Mouse (Mus musculus) lung, postnatal 25 days (tissue): ENCODE results near the gene Smyd1.

Source experiments
- DNase-seq: peaks from one replicate; pipeline ENCODE4 v3.0.0; 2022; ENCODE audit warnings: low spot score

Gene Smyd1

GRCm38 (mm10) chr6:71204166-71204565 lies 117.9 kb downstream of the Smyd1 start:
- no peak for DNase-seq

GRCm38 (mm10) chr6:71203674-71204073 lies 118.4 kb downstream of the Smyd1 start:
- DNase-seq = no peak

- DNase-seq = no peak
Observed at GRCm38 (mm10) chr6:71201925-71202324, 120.1 kb downstream of the Smyd1 start.

GRCm38 (mm10) chr6:71199612-71200011 lies 122.4 kb downstream of the Smyd1 start, which contains the start of gene Fabp1:
Gene Fabp1 (plus strand): TSS chr6:71199827.
- DNase-seq = no peak

GRCm38 (mm10) chr6:71197636-71198535 lies 124.1 kb downstream of the Smyd1 start:
- DNase-seq = peak; percentile 23

GRCm38 (mm10) chr6:71196107-71196506 lies 125.9 kb downstream of the Smyd1 start:
- no peak for DNase-seq

GRCm38 (mm10) chr6:71193151-71193740 lies 128.8 kb downstream of the Smyd1 start:
- DNase-seq = peak; percentile 37

- no peak for DNase-seq
Observed at GRCm38 (mm10) chr6:71190501-71190900, 131.5 kb downstream of the Smyd1 start.

- peak; percentile 28 for DNase-seq
Observed at GRCm38 (mm10) chr6:71189578-71189977, 132.5 kb downstream of the Smyd1 start.

- peak; percentile 36 for DNase-seq
Observed at GRCm38 (mm10) chr6:71184941-71185604, 137.0 kb downstream of the Smyd1 start.

- no peak for DNase-seq
Observed at GRCm38 (mm10) chr6:71180596-71180995, 141.4 kb downstream of the Smyd1 start.

GRCm38 (mm10) chr6:71172812-71173580 lies 149.0 kb downstream of the Smyd1 start:
- DNase-seq = no peak

GRCm38 (mm10) chr6:71166551-71167169 lies 155.4 kb downstream of the Smyd1 start:
- peak; percentile 62 for DNase-seq

GRCm38 (mm10) chr6:71164394-71164793 lies 157.6 kb downstream of the Smyd1 start:
- DNase-seq = no peak
